Mouse (Mus musculus) lung, embryonic 14.5 days (tissue): Measurements from ENCODE around the gene Sema4f. TPM values are rescaled to one million over a fixed set of nuclear protein-coding genes. Genes with fewer than 3 reads are reported as not detected.

Experiments
- ATAC-seq: fragments of 200-750 bp; cut with Nextera tagmentation; 2 replicates; pipeline ENCODE4 v1.8.0; 2017; ENCODE audit warnings: mild to moderate bottlenecking, moderate TSS enrichment, moderate library complexity; ENCODE audit not compliant: insufficient read depth
- DNase-seq: peaks from one replicate; pipeline ENCODE4 v3.0.0-alpha.2; 2015
- H3K27ac ChIP-seq: fragments of 300-500 bp; sonication (generic); 2 replicates; pipeline ENCODE4 v1.5.1; 2014; ENCODE audit warnings: low read depth, mild to moderate bottlenecking, moderate library complexity
- H3K27me3 ChIP-seq: fragments of 300-500 bp; sonication (generic); 2 replicates; pipeline ENCODE4 v1.6.1; 2014; ENCODE audit warnings: low read length, control low read depth; ENCODE audit not compliant: insufficient read depth
- H3K36me3 ChIP-seq: fragments of 300-500 bp; sonication (generic); 2 replicates; pipeline ENCODE4 v1.6.1; 2014; ENCODE audit warnings: control low read depth; ENCODE audit not compliant: insufficient read depth
- H3K4me1 ChIP-seq: fragments of 300-500 bp; sonication (generic); 2 replicates; pipeline ENCODE4 v1.6.1; 2014; ENCODE audit warnings: antibody characterized with exemption, control low read depth; ENCODE audit not compliant: insufficient read depth
- H3K4me2 ChIP-seq: fragments of 300-500 bp; sonication (generic); 2 replicates; pipeline ENCODE4 v1.6.1; 2014; ENCODE audit warnings: mild to moderate bottlenecking
- H3K4me3 ChIP-seq: fragments of 300-500 bp; sonication (generic); 2 replicates; pipeline ENCODE4 v1.5.1; 2014; ENCODE audit warnings: low read depth, low read length
- H3K9ac ChIP-seq: fragments of 300-500 bp; sonication (generic); 2 replicates; pipeline ENCODE4 v1.6.1; 2014
- H3K9me3 ChIP-seq: fragments of 300-500 bp; sonication (generic); 2 replicates; pipeline ENCODE4 v1.6.1; 2016; ENCODE audit warnings: low read depth, low read length, control low read depth
- CTCF ChIP-seq: IDR thresholded peaks from 2 replicates; pipeline ENCODE4 v1.5.1; 2016; ENCODE audit warnings: antibody characterized with exemption, low read depth
- WGBS: fragments of 180-500 bp; shearing (Covaris S2); extraction: QIAGEN DNeasy Blood & Tissue Kit; methylation state at CpG from one replicate; pipeline ENCODE4 v1.1.7; 2014; 5-methylcytosine and 5-hydroxymethylcytosine counted together
- polyA plus RNA-seq: library from polyadenylated mRNA; unstranded; fragments of >200 nt; fragmentation: Nextera tagmentation; extraction: Ambion mirVana; gene quantifications from 2 replicates; pipeline ENCODE4 v1.2.1, GENCODE M21; 2014

Sema4f gene
- polyA plus RNA-seq, 1 experiment from 2014 or later, result 10.0 TPM

DNA sequence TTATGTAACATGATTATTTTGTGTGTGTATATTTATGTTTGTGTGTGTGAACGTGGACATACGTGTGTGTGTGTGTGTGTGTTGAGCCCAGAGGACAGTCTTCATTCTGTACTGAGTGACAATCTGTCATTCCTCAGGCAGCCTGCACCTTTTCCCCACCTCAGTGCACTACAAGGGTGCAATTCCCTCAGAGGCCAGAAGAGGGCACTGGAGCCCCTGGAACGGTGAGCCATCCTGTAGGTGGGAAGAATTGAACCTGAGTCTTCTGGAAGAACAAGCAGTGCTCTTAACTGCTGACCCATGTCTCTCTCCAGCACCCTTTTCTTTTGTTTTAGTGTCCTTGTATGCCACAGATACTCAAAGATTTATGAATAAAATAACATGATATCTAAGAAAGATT, 23.7 kb downstream of the Sema4f start:
- peak; percentile 89 for TF ChIP-seq CTCF
- H3K9ac ChIP-seq, result no peak overlapping the region
- no peak overlapping the region for H3K27ac ChIP-seq
- no peaks in the 10 kb centered on the region for H3K4me1 ChIP-seq
- H3K27me3 ChIP-seq, result no peaks in the 10 kb centered on the region
- H3K36me3 ChIP-seq, result no peaks in the 10 kb centered on the region
- 14% methylated on average over 3 of the region's 3 CpGs for WGBS
- H3K9me3 ChIP-seq, result no peaks in the 10 kb centered on the region
- no peak overlapping the region for H3K4me2 ChIP-seq
- DNase-seq, result peak; percentile 75
- H3K4me3 ChIP-seq, result no peak overlapping the region
- ATAC-seq, result no peak

GRCm38 (mm10) chr6:82913336-82914247, 26.0 kb downstream of the Sema4f start:
- H3K4me2 ChIP-seq, result no peak overlapping the region
- 65% methylated on average over 28 of the region's 28 CpGs for WGBS
- no peaks in the 10 kb centered on the region for H3K9me3 ChIP-seq
- DNase-seq (peak; percentile 28), ATAC-seq (no peak)
- no peak for TF ChIP-seq CTCF
- no peaks in the 10 kb centered on the region for H3K27me3 ChIP-seq
- H3K4me1 ChIP-seq, result no peaks in the 10 kb centered on the region
- H3K4me3 ChIP-seq, result no peak overlapping the region
- no peak overlapping the region for H3K9ac ChIP-seq
- no peaks in the 10 kb centered on the region for H3K36me3 ChIP-seq
- no peak overlapping the region for H3K27ac ChIP-seq

GRCm38 (mm10) chr6:82911303-82911702, 28.3 kb downstream of the Sema4f start:
- no peak overlapping the region for H3K27ac ChIP-seq
- no peaks in the 10 kb centered on the region for H3K4me1 ChIP-seq
- H3K4me2 ChIP-seq, result no peak overlapping the region
- H3K9ac ChIP-seq, result no peak overlapping the region
- no peaks in the 10 kb centered on the region for H3K36me3 ChIP-seq
- TF ChIP-seq CTCF, result no peak
- 83% methylated on average over 5 of the region's 5 CpGs for WGBS
- ATAC-seq (no peak), DNase-seq (no peak)
- H3K27me3 ChIP-seq, result no peaks in the 10 kb centered on the region
- H3K9me3 ChIP-seq, result no peaks in the 10 kb centered on the region
- H3K4me3 ChIP-seq, result no peak overlapping the region

- DNase-seq (peak; percentile 66), ATAC-seq (0 out of 2 replicates have a peak, but pooled peaks have one; percentile 52)
- H3K9me3 ChIP-seq, result no peaks in the 10 kb centered on the region
- H3K4me1 ChIP-seq, result no peaks in the 10 kb centered on the region
- no peaks in the 10 kb centered on the region for H3K36me3 ChIP-seq
- H3K4me3 ChIP-seq, result no peak overlapping the region
- 57% methylated on average over 14 of the region's 14 CpGs for WGBS
- no peak overlapping the region for H3K27ac ChIP-seq
- TF ChIP-seq CTCF, result peak; percentile 65
- H3K9ac ChIP-seq, result no peak overlapping the region
- no peak overlapping the region for H3K4me2 ChIP-seq
- no peaks in the 10 kb centered on the region for H3K27me3 ChIP-seq
These were observed 30.3 kb downstream of the Sema4f start for GRCm38 (mm10) chr6:82909136-82909855.

- Histone ChIP-seq H3K4me3 (no peak overlapping the region), H3K4me1 (no peaks in the 10 kb centered on the region), H3K4me2 (no peak overlapping the region), H3K9me3 (no peaks in the 10 kb centered on the region), H3K27me3 (no peaks in the 10 kb centered on the region), H3K36me3 (no peaks in the 10 kb centered on the region), H3K9ac (no peak overlapping the region), H3K27ac (no peak overlapping the region)
- no peak for TF ChIP-seq CTCF
- ATAC-seq, result no peak
- DNase-seq, result no peak
- 73% methylated on average over 8 of the region's 8 CpGs for WGBS
These were observed 31.5 kb downstream of the Sema4f start for GRCm38 (mm10) chr6:82908034-82908433.

- no peaks in the 10 kb centered on the region for H3K9me3 ChIP-seq
- DNase-seq (no peak), ATAC-seq (no peak)
- H3K27me3 ChIP-seq, result no peaks in the 10 kb centered on the region
- TF ChIP-seq CTCF, result no peak
- no peak overlapping the region for H3K9ac ChIP-seq
- H3K27ac ChIP-seq, result no peak overlapping the region
- no peak overlapping the region for H3K4me2 ChIP-seq
- WGBS, result 80% methylated on average over 3 of the region's 3 CpGs
- H3K36me3 ChIP-seq, result no peaks in the 10 kb centered on the region
- H3K4me1 ChIP-seq, result no peaks in the 10 kb centered on the region
- no peak overlapping the region for H3K4me3 ChIP-seq
These were observed 32.6 kb downstream of the Sema4f start for GRCm38 (mm10) chr6:82906985-82907384.

GRCm38 (mm10) chr6:82902559-82902958, 37.0 kb downstream of the Sema4f start:
- no peak overlapping the region for H3K4me2 ChIP-seq
- no peak for TF ChIP-seq CTCF

More at GRCm38 (mm10) chr6:82902559-82902958, 37.0 kb downstream of the Sema4f start:
- WGBS, result 51% methylated on average over 8 of the region's 8 CpGs
- Histone ChIP-seq H3K4me1 (no peaks in the 10 kb centered on the region), H3K9ac (no peak overlapping the region), H3K9me3 (no peaks in the 10 kb centered on the region), H3K27me3 (no peaks in the 10 kb centered on the region), H3K4me3 (no peak overlapping the region), H3K27ac (no peak overlapping the region), H3K36me3 (no peaks in the 10 kb centered on the region)
- no peak for ATAC-seq
- DNase-seq, result no peak
